Mouse (Mus musculus) olfactory bulb, adult 2 months (tissue): ENCODE measurements around the gene Olfr66. TPM values are rescaled to one million over a fixed set of nuclear protein-coding genes. Genes with fewer than 3 reads are reported as not detected.

Source experiments
- H3K27ac ChIP-seq: fragments of 200-500 bp; 2 replicates; pipeline ENCODE4 v1.5.1; 2012; ENCODE audit warnings: low read depth, low read length; ENCODE audit not compliant: insufficient read depth
- H3K4me1 ChIP-seq: fragments of 200-500 bp; 2 replicates; pipeline ENCODE4 v1.6.1; 2012; ENCODE audit warnings: low read length; ENCODE audit not compliant: control insufficient read depth, insufficient read depth
- H3K4me3 ChIP-seq: fragments of 200-500 bp; 2 replicates; pipeline ENCODE4 v1.5.1; 2012; ENCODE audit warnings: mild to moderate bottlenecking, low read depth, low read length, moderate library complexity; ENCODE audit not compliant: insufficient read depth
- CTCF ChIP-seq: fragments of 200-500 bp; IDR thresholded peaks from 2 replicates; pipeline ENCODE4 v1.5.1; 2012; ENCODE audit warnings: low read depth, mild to moderate bottlenecking, low read length, moderate library complexity; ENCODE audit not compliant: insufficient read depth
- POLR2A ChIP-seq: fragments of 200-500 bp; IDR thresholded peaks from 2 replicates; pipeline ENCODE4 v1.6.1; 2012; ENCODE audit warnings: mild to moderate bottlenecking, low read depth, low read length, moderate library complexity; ENCODE audit not compliant: insufficient read depth
- WGBS: fragments of 180-500 bp; shearing (Covaris S2); methylation state at CpG from one replicate; pipeline ENCODE4 v1.1.7; 2018; 5-methylcytosine and 5-hydroxymethylcytosine counted together
- polyA plus RNA-seq: library from polyadenylated mRNA; stranded (reverse); fragments of >200 nt; gene quantifications from 2 replicates; pipeline ENCODE4 v1.2.4, GENCODE M21; 2012; ENCODE audit warnings: low replicate concordance; ENCODE audit not compliant: missing spikeins, insufficient read depth, insufficient read length

Gene Olfr66
- polyA plus RNA-seq, 1 experiment, result not detected

GRCm38 (mm10) chr7:103874451-103874850 lies 11.6 kb downstream of the Olfr66 start:
- TF ChIP-seq POLR2A, result no peak
- no peak overlapping the region for H3K27ac ChIP-seq
- 52% methylated on average over 5 of the region's 5 CpGs for WGBS
- H3K4me3 ChIP-seq, result no peak overlapping the region
- H3K4me1 ChIP-seq, result no peaks in the 10 kb centered on the region

- H3K27ac ChIP-seq, result no peak overlapping the region
- no peak overlapping the region for H3K4me3 ChIP-seq
- WGBS, result 2% methylated on average over 1 of the region's 1 CpGs
- H3K4me1 ChIP-seq, result no peaks in the 10 kb centered on the region
- TF ChIP-seq POLR2A, result no peak
- no peak for TF ChIP-seq CTCF
Observed at GRCm38 (mm10) chr7:103873064-103873463, 13.0 kb downstream of the Olfr66 start.

GRCm38 (mm10) chr7:103870667-103871066 lies 15.4 kb downstream of the Olfr66 start:
- no peak overlapping the region for H3K4me3 ChIP-seq
- TF ChIP-seq POLR2A (no peak), CTCF (no peak)
- H3K4me1 ChIP-seq, result no peaks in the 10 kb centered on the region
- H3K27ac ChIP-seq, result no peak overlapping the region

- Histone ChIP-seq H3K4me3 (no peak overlapping the region), H3K27ac (no peak overlapping the region), H3K4me1 (no peaks in the 10 kb centered on the region)
- TF ChIP-seq POLR2A (no peak), CTCF (no peak)
Observed at GRCm38 (mm10) chr7:103865716-103866115, 20.3 kb downstream of the Olfr66 start.

GRCm38 (mm10) chr7:103861531-103861930 lies 24.5 kb downstream of the Olfr66 start:
- 79% methylated on average over 3 of the region's 3 CpGs for WGBS
- H3K4me3 ChIP-seq, result no peak overlapping the region
- H3K4me1 ChIP-seq, result no peaks in the 10 kb centered on the region
- TF ChIP-seq CTCF (no peak), POLR2A (no peak)
- H3K27ac ChIP-seq, result no peak overlapping the region

GRCm38 (mm10) chr7:103860855-103861254 lies 25.2 kb downstream of the Olfr66 start:
- no peaks in the 10 kb centered on the region for H3K4me1 ChIP-seq
- WGBS, result 57% methylated on average over 1 of the region's 1 CpGs
- H3K27ac ChIP-seq, result no peak overlapping the region
- H3K4me3 ChIP-seq, result no peak overlapping the region
- no peak for TF ChIP-seq POLR2A
- no peak for TF ChIP-seq CTCF

- TF ChIP-seq CTCF (no peak), POLR2A (no peak)
- no peak overlapping the region for H3K27ac ChIP-seq
- H3K4me3 ChIP-seq, result no peak overlapping the region
- 74% methylated on average over 2 of the region's 2 CpGs for WGBS
- no peaks in the 10 kb centered on the region for H3K4me1 ChIP-seq
Observed at GRCm38 (mm10) chr7:103859076-103859475, 27.0 kb downstream of the Olfr66 start.

- TF ChIP-seq POLR2A (no peak), CTCF (no peak)
- H3K27ac ChIP-seq, result no peak overlapping the region
- H3K4me1 ChIP-seq, result no peaks in the 10 kb centered on the region
- no peak overlapping the region for H3K4me3 ChIP-seq
- 59% methylated on average over 1 of the region's 1 CpGs for WGBS
Observed at GRCm38 (mm10) chr7:103854669-103855068, 31.4 kb downstream of the Olfr66 start.

GRCm38 (mm10) chr7:103853090-103853489 lies 33.0 kb downstream of the Olfr66 start, which contains the start of gene Hbb-y:
Hbb-y (minus strand) TSS chr7:103853216.
- TF ChIP-seq CTCF, result no peak
- TF ChIP-seq POLR2A, result no peak
- Histone ChIP-seq H3K4me1 (no peaks in the 10 kb centered on the region), H3K4me3 (no peak within 1 kb of the TSS), H3K27ac (no peak within 1 kb of the TSS)
- WGBS, result 61% methylated on average over 2 of the region's 2 CpGs

- 36% methylated on average over 2 of the region's 2 CpGs for WGBS
- Histone ChIP-seq H3K4me1 (no peaks in the 10 kb centered on the region), H3K27ac (no peak overlapping the region), H3K4me3 (no peak overlapping the region)
- no peak for TF ChIP-seq CTCF
- no peak for TF ChIP-seq POLR2A
Observed at GRCm38 (mm10) chr7:103844525-103845325, 41.3 kb downstream of the Olfr66 start.
